Mouse (Mus musculus) thymus, adult 2 months (tissue): ENCODE data around the gene Rpl32. TPM values are rescaled to one million over a fixed set of nuclear protein-coding genes. Genes with fewer than 3 reads are reported as not detected.
"Not testable (repeated sequence)": the region's sequence is repeated elsewhere in the genome, so short reads cannot be mapped to it uniquely, and the experiment has no call there.

Source experiments
- DNase-seq: peaks from one replicate; pipeline ENCODE4 v3.0.0; 2021
- H3K27ac ChIP-seq: fragments of 200-500 bp; 2 replicates; pipeline ENCODE4 v1.5.1; 2012; ENCODE audit warnings: low read length, control low read depth; ENCODE audit not compliant: control insufficient read depth, insufficient read depth
- H3K27me3 ChIP-seq: fragments of 200-500 bp; 2 replicates; pipeline ENCODE4 v1.6.1; 2012; ENCODE audit warnings: mild to moderate bottlenecking, low read length, moderate library complexity, mixed read lengths; ENCODE audit not compliant: control insufficient read depth, insufficient read depth
- H3K36me3 ChIP-seq: fragments of 200-500 bp; 2 replicates; pipeline ENCODE4 v1.6.1; 2012; ENCODE audit warnings: mild to moderate bottlenecking, low read length, moderate library complexity; ENCODE audit not compliant: control insufficient read depth, insufficient read depth
- H3K4me1 ChIP-seq: fragments of 200-500 bp; replicated peaks from 2 replicates; pipeline ENCODE4 v1.6.1; 2012; ENCODE audit warnings: low read length; ENCODE audit not compliant: control insufficient read depth, insufficient read depth
- H3K4me3 ChIP-seq: fragments of 200-500 bp; 2 replicates; pipeline ENCODE4 v1.5.1; 2012; ENCODE audit warnings: mild to moderate bottlenecking, low read length, control low read depth, moderate library complexity; ENCODE audit not compliant: control insufficient read depth, insufficient read depth
- CTCF ChIP-seq: fragments of 200-500 bp; IDR thresholded peaks from 2 replicates; pipeline ENCODE4 v1.5.1; 2012; ENCODE audit warnings: mild to moderate bottlenecking, control low read depth, low read length, moderate library complexity, borderline replicate concordance; ENCODE audit not compliant: control insufficient read depth, poor library complexity, insufficient read depth; ENCODE audit errors: extremely low read depth
- POLR2A ChIP-seq: fragments of 200-500 bp; IDR thresholded peaks from 2 replicates; pipeline ENCODE4 v1.6.1; 2012; ENCODE audit warnings: mild to moderate bottlenecking, low read length, control low read depth, moderate library complexity; ENCODE audit not compliant: control insufficient read depth, poor library complexity, insufficient read depth; ENCODE audit errors: extremely low read depth
- WGBS: fragments of 180-500 bp; shearing (Covaris S2); methylation state at CpG from one replicate; pipeline ENCODE4 v1.1.7; 2018; 5-methylcytosine and 5-hydroxymethylcytosine counted together
- polyA plus RNA-seq: library from polyadenylated mRNA; depleted of rRNA; stranded (reverse); fragments of >200 nt; gene quantifications from 2 replicates; pipeline ENCODE4 v1.2.3, GENCODE M21; 2012

Gene Rpl32
- polyA plus RNA-seq, 1 experiment: 910 TPM

DNA sequence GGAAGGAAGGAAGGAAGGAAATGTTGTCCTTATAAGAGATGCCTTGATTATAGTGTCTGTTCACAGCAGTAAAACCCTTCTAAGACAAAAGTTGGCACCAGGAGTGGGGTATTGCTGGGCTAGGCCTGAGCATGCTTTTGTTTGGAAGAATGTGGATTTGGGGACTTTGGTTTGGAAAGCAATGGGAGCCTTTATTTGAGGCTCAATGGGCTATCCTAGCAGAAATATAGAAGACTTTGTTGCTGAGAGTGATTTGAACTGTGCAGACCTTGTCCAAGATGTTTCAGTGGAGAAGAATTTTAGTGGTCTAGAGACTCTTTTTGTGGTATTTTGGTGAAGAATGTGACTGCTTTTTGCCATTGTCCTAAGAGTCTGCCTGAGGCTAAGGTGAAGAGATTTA lies 25.3 kb upstream of the Rpl32 start:
- Histone ChIP-seq H3K4me3 (no peak overlapping the region), H3K4me1 (peaks cover 10% of the 10 kb centered on the region), H3K27me3 (no peaks in the 10 kb centered on the region), H3K27ac (no peak overlapping the region), H3K36me3 (no peaks in the 10 kb centered on the region)
- DNase-seq: no peak
- TF ChIP-seq CTCF (no peak), POLR2A (no peak)

DNA sequence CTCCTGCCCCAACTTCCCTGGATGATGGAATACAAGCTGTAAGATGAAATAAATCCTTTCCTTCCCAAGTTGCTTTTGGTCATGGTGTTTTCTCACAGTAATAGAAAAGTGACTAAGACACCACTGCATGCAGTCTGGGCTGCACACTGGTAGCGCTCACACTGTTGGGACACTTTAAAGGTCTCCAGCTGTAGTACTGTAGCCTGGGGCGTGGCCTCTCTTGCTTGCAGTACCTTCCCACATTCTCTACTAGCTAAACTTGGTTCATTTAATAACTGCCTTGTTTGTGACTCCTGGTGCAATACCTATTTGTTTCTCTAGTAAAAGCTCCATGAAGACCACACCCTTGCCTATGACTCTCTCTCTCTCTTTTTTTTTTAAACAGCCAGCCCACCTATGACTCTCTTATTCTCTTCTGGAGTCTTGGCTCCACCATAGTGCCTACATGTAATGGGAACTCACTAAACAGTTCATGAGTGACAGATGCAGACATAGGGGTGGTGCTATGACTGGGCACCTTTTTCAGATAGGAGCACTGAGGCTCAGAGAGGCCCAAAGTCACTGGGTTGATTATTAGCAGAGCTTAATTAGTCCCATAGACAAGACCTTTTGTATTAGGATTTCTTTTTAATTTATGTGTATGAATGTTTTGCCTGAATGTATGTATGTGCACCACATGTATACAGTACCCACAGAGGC lies 23.8 kb upstream of the Rpl32 start:
- Histone ChIP-seq H3K36me3 (no peaks in the 10 kb centered on the region), H3K27ac (no peak overlapping the region), H3K27me3 (no peaks in the 10 kb centered on the region), H3K4me3 (no peak overlapping the region), H3K4me1 (peaks cover 4% of the 10 kb centered on the region; the same call in 1 of the 2 replicates)
- 94% methylated on average over 2 of the region's 2 CpGs for WGBS
- no peak for DNase-seq
- TF ChIP-seq POLR2A: no peak
- no peak for TF ChIP-seq CTCF

DNA sequence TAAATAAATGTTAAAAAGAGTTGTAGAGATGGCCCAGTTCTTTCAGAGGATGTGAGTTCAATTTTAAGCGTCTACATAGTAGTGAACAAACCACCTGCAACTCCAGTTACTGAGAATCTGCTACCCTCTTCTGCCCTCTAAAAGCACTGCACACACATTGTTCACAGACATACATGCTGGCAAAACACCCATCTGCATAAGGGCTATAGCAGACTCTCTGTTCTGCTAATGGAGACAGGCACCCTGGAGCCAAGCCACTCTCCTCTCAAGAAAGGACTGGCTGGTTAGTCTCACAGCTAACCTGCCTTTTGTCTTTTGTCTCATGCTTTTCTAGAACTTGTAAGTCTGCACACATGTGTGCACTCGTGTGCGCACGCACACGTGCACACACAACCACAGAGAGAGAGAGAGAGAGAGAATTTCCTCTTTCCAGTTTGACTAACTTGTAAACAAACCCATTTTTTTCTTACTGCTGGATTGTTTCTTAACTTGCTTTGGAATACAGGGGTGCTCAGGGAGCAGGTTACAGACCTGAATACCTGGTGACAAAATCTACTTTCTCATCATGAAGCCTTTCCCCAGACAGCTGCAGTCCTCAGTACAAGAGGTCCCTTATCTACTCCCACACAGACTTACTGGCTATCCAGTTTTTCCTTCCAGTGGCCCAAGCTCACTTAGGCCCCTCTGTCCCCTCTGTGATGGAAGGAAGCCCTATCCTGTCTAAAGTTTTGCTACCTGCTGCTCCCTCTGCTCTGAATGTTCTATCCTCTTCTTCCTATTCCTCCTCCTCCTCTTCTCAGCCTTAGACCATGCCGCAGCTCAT lies 22.4 kb upstream of the Rpl32 start:
- TF ChIP-seq POLR2A: no peak
- no peak for TF ChIP-seq CTCF
- no peak overlapping the region for H3K27ac ChIP-seq

GRCm38 (mm10) chr6:115823850-115824464 lies 15.4 kb upstream of the Rpl32 start:
- H3K4me3 ChIP-seq, H3K27me3 ChIP-seq, H3K36me3 ChIP-seq, H3K4me1 ChIP-seq, H3K27ac ChIP-seq: not testable (repeated sequence)
- 0% methylated on average over 6 of the region's 11 CpGs for WGBS
- DNase-seq: peak; percentile 81

More for the DNA sequence above, 22.4 kb upstream of the Rpl32 start:
- Histone ChIP-seq H3K27me3 (no peaks in the 10 kb centered on the region), H3K4me1 (no peaks in the 10 kb centered on the region), H3K4me3 (no peak overlapping the region), H3K36me3 (no peaks in the 10 kb centered on the region)
- no peak for DNase-seq
- 71% methylated on average over 6 of the region's 6 CpGs for WGBS

DNA sequence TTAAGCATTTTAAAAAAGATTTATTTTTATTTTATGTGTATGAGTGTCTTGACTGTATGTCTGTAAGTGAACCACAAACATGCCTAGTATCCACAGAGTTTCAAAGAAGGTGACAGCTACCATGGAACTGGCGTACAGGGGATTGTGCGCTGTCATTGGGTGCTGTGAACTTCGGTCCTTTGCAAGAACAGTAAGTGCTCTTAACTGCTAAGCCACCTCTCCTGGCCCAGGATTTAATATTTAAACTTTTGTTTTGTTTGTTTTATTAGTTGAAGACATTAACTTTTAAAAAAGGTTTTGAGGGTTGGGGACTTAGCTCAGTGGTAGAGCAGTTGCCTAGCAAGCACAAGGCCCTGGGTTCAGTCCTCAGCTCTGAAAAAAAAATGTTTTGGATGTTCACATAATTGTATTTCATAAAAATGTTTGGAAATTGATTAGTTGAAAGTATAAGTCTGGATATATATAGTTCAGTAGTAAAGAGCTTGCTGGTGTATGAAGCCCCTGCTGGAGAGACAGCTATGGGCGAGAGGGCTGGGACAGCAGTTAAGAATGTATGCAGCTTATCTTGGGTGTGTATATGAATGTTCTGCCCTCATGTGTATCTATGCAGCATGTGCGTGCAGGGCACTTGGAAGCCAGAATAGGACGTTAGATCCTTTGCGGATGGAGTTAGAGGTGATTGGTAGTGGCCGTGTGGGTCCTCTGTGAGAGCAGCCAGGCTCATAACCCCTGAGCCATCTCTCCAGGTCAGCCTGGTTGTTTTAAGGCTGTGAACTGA lies 12.9 kb upstream of the Rpl32 start:
- Histone ChIP-seq H3K36me3 (no peaks in the 10 kb centered on the region), H3K27me3 (no peaks in the 10 kb centered on the region), H3K4me1 (no peaks in the 10 kb centered on the region; the same call in 1 of the 2 replicates), H3K27ac (no peak overlapping the region), H3K4me3 (no peak overlapping the region)
- TF ChIP-seq POLR2A (no peak), CTCF (no peak)
- no peak for DNase-seq
- WGBS: 94% methylated on average over 8 of the region's 8 CpGs

GRCm38 (mm10) chr6:115818129-115818528 lies 9.6 kb upstream of the Rpl32 start:
- WGBS: 92% methylated on average over 2 of the region's 2 CpGs
- H3K4me3 ChIP-seq: no peak overlapping the region
- TF ChIP-seq CTCF: no peak
- no peak for TF ChIP-seq POLR2A
- no peak overlapping the region for H3K27ac ChIP-seq
- H3K36me3 ChIP-seq: no peaks in the 10 kb centered on the region
- no peak for DNase-seq
- no peaks in the 10 kb centered on the region for H3K27me3 ChIP-seq
- no peaks in the 10 kb centered on the region; the same call in 1 of the 2 replicates for H3K4me1 ChIP-seq
